Mouse (Mus musculus) fat pad, adult 2 months (tissue): Measurements from ENCODE around the gene Stx18.

Experiments
- DNase-seq: peaks from one replicate; pipeline ENCODE4 v3.0.0-alpha.2; 2011; ENCODE audit warnings: low read depth, low spot score; ENCODE audit errors: extremely low read depth

The Stx18 gene

GRCm38 (mm10) chr5:38038710-38039592 is at the start of gene Stx18:
Gene Stx18, plus strand, starts transcription at chr5:38038742.
- peak; percentile 11 for DNase-seq

DNA sequence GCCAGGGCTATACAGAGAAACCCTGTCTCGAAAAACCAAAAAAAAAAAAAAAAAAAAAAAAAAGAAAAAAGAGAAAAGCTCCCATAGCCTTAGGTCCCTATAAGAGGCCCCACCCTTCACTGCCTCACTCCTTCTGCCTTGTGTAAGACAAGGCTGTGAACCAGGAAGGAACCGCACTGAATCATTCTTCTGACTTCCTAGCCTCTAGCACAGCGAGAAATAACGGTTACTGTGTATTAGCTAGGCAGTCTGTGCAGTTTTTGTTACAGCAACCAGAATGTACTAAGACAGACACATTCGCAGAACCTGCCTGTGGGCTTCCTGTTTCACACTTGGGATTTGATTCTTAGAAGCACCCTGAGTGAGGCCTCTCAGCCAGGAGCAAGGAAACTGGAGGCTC is 46.2 kb upstream of the Stx18 start:
- no peak for DNase-seq

DNA sequence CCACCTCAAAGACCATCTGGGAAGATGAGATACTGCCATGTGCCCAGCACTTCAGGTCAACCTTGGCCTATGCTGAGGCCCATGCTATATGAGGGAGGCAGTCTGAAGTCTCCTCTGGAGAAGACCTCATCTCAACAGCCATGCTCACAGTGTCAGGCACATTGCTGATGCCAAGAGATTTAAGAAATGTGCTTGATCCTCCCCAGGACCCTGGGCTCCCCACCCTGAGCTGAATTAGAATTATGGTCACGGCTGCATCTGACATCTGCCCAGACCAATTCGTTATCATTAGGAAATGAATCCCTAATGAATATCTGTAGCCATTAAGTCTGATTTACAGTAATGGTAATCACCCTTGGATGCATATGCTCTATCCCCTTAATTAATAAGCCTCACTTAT is 39.7 kb upstream of the Stx18 start:
- DNase-seq: no peak

GRCm38 (mm10) chr5:38002573-38002972 is 36.0 kb upstream of the Stx18 start:
- no peak for DNase-seq

GRCm38 (mm10) chr5:38004746-38005145 is 33.8 kb upstream of the Stx18 start:
- no peak for DNase-seq

DNA sequence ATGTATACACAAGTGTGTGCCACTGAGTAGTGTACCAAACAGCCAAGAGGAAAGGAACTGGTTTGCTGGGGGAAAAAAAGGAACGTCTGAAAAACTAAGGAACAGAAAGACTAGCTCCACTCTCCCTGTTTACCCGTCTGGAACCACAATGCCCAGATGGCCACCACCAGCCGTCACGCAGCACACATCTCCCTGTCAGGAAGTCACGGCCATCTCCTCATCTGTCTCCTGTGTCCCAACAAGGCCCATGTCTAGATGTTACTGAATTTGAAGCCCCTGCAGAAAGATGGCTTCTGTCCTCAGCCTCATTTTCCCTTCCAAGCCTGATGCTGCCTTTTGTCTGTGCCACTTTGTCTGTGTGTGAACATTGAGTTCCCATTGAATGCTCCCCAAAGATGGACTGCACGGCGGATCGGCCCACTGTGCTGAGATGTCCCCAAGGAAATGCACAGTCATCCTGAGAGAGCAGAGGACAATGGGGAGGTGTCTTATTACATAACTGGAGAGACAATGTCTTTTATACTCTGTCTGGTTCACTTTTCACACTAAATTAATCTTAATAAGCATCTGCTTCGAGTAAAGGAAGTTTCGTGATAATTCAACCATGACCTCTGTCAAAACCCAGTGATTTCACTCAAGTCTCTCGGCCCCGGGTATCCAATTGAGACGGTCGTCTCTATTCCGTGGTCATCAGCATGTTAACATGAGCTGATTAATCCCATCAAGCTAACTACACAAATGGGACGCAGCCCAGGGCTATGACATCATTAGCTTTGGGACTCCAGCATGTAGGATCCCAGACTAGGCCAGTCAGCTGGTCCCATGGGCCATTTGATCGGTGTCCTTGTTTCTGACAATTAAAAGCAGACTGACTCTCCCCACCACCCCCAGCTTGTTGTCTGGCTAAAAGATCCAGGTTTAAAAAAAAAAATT is 31.9 kb upstream of the Stx18 start:
- DNase-seq: no peak

DNA sequence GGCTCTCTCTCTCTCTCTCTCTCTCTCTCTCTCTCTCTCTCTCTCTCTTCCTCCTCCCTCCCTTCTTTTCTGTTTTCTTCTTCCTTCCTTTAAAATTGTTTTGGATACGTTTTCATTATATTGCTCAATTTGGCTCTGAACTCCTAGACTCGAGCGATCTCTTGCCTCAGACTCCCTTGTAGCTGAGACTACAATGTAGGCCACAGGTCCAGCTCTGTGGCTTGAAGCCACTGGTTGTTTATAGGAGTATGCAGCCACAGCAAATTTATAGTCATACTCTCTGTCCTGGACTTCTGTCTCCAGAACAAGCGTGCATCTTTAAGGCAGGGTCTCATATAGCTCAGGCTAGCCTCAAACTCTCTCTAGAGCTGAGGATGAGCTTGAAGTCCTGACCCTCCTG is 29.5 kb upstream of the Stx18 start:
- no peak for DNase-seq

DNA sequence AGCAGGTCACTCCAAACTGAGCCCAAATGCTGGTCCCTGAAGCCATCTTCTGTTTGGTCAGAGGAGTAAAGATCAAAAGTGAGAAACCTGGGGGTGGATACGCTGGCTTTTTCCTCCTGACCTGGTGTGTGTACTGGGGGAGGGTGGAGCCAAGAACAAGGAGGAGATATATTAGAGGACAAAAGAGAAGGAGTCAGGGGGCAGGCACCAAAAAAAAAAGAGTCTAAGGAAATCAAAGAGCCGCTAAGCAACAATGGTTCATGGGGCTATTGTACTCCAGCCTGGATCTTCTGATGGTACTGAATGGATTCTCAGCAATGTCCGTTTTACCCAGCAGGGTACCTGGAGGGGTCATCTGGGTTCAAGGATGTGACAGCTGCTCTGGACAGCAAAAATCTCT is 23.6 kb upstream of the Stx18 start:
- no peak for DNase-seq

DNA sequence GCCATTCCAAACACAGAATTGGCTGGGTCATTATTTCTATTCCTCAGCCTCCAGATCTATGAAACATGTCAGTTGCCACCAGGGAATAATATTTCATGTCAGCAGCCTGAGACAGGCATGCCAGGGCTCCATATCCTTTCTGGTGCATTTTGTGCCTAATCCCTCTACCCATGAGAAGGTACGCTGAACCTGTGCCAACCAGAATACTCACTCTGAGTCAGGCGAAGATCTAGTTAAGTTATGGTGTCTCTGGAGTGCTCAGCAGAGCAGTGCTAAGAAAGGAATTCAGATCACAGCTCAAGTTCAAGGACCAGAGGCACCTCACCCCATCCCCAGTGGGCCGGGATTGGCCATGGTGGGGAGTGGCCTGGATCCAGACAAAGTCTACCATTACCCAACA is 21.6 kb upstream of the Stx18 start:
- DNase-seq: no peak

DNA sequence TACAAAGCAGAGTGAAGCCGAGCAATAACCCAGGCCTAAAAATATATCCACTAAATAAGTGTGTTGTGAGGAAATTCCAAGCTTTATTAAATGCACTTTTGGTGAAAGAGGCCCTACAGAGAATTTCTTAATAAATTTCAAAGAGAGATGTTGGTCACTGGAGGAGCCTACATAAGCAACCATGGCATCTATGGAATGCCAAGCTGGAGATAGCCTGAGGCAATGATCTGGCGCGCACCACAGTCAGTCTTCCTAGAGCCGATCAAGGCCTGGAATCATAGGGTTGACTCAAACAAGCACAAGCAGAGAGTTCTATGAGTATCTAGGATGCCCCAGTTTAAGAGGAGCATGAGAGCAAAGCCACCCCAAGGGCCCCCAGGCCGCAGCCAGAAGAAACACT is 10.9 kb upstream of the Stx18 start:
- DNase-seq: no peak

DNA sequence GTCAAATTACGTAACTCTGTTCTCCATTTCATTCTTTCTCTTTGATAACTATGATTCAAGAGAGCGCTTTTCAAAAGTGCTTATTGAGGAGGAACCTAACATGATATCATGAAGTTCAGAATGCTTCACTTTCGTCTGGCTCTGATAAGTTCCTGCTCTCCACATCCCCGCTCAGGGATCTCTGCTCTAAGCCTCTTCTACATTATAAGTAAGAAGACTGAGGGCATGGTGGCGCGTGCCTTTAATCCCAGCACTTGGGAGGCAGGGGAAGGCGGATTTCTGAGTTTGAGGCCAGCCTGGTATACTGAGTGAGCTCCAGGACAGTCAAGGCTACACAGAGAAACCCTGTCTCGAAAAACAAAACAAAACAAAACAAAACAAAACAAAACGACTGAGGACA is 268 bp upstream of the Stx18 start:
- no peak for DNase-seq

DNA sequence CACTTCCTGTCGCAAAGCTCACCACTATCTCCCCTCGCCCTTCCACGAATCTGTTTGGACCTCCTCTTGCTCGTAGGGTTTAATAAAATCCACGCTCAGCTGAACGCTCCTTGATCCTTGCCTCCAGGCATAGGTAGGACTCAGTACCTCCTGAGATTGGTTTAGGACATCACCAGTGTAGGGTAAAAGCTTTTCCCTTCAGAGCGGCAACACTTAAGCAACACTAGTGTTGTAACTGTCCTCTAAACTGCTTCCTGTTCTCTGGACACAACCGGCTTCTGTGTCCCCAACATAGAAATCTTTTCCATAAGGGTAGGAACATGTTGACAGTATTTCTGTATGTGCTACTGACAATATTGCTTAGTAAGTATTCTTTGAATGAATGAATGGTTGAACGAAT is 1.3 kb downstream of the Stx18 start:
- DNase-seq: peak; percentile 8

DNA sequence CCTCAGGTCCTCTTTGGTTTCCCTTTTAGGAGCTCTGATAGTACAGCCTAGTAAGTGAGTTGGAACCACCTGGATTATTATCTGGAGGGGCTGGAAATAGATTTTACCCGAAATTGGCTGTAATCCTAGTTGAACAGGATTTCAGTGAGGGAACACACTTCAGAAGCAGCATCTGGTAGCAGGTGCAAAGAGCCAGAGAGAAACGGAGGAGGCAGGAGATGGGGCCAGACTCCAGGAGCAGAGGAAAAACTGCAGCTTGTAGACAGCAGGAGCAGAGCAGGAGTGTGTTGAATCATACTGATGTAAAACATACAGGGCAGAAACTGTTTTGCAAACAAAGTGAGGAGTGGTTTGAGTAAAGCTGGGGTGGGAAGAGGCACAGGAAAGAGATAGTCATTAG is 6.4 kb downstream of the Stx18 start:
- no peak for DNase-seq

DNA sequence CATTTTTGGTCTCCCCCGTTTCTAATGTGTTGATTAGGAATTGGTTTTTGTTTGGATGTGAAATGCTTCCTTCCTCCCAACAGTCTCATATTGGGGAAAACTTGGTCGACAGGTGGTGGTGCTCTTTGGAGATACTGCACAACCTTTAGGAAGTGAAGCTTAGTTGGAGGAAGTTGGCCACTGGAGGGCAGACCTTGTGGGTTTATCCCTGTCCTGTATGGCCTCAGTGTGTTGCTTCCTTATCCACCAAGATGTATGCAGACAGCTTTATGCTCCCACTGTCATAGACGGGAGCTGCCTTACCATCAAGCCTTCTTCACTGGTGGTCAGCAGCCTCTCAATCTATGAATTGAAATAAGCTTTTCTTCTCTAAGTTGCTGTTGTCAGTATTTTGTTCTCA is 9.6 kb downstream of the Stx18 start:
- DNase-seq: no peak

- DNase-seq: no peak
Measured at GRCm38 (mm10) chr5:38061051-38061450, 22.5 kb downstream of the Stx18 start.

- no peak for DNase-seq
Measured at GRCm38 (mm10) chr5:38062709-38063108, 24.2 kb downstream of the Stx18 start.

DNA sequence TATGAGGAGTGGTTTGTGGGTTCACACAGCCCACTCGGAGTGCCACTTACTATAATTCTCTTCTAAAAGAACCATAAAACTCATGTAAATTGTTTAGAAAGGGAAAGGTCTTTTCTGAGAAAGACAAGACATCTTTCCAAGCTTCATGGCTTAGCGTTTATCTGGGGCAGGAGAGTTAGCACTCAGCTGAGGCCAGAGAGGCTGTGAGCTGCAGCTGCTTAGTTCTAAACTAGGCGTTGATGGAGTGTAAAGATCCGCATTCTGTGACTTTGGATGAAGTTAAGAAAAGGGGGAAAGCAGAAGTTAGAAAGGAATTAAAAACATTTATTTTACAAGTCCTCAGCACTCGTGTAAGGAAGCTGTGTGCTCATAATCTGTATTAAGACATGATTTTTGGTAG is 24.8 kb downstream of the Stx18 start:
- DNase-seq: no peak

DNA sequence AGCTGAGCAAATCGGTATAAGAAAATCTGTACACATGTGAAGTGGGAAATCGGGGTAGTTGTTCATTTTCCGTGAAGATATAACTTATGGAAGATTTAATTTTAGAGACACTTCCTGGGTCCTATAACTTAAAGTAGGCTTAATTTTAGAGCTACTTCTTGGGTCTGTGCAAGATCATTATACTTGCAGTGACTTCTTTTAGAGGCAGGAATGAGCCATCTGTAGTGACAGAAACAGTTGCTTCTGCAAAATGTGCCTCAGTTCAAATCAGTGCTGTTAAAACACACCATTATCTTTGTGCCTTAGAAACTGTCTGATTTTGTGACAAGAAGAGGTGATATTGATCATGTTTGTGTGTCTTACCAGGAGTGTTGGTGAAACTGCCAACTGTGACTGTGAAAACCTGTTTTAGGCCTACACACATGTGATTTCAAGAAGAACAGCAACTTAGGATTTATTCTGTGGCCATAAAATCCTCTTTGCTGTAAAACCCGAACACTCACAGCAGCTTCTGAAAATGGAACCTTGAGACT is 25.6 kb downstream of the Stx18 start:
- DNase-seq: no peak

- no peak for DNase-seq
Measured at GRCm38 (mm10) chr5:38064701-38065100, 26.2 kb downstream of the Stx18 start.

DNA sequence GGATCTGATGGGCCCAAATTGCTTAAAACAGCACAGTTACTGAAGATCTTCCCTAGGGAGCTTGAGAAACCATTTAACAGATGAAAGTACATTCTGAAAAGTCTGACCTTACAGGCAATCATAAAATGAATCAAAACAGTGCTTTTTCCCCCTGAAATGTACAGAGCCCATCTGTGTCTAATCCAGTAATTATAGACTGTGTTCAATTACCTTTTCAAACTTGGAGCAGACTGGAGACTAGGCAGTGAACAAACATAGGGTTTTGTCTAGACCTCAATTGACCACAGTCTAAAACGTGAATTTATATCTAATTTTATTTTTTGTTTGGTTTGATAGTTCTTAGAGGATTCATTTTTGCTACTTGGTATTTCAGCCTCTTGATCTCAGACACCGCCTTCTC is 26.9 kb downstream of the Stx18 start:
- no peak for DNase-seq

DNA sequence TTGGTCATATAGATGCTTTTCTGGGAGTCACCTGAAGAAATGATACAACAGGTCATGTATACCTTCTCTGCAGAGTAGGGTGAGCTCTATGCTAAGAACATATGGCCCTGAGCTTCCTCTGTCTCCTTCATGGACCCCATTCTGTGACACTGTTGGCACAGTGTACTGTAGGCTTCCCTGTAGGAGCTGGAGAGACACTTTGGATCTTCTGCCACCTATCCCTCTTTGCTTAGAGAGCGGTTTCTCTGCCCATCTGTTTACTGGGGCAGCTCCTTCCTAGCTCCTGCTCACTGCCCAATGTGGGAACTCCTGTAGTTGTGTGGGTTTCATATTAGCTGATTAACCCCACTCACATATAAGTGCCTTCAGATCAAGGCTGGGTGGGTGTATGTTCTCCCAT is 28.1 kb downstream of the Stx18 start:
- no peak for DNase-seq

GRCm38 (mm10) chr5:38076326-38076725 is 37.8 kb downstream of the Stx18 start:
- no peak for DNase-seq
